Mouse (Mus musculus): Measurements from ENCODE around the gene Pkp4.

- TF ChIP-seq CTCF (IDR thresholded peaks at IDR 0.05; ENCODE audit: borderline replicate concordance, insufficient read depth, low read length), result no peak
- no peak for TF ChIP-seq POLR2A (IDR thresholded peaks at IDR 0.05; ENCODE audit: low read depth, low read length)
Observed at GRCm38 (mm10) chr2:59197156-59197555, 36.5 kb downstream of the Pkp4 start.

Data from embryonic fibroblast, embryonic 13.5 days (primary cell).